Mouse (Mus musculus) 3T3-L1 (cell line): Measurements from ENCODE around the gene Vill.

Experiments
- DNase-seq: peaks from one replicate; pipeline ENCODE4 v3.0.0-alpha.2; 2015; ENCODE audit warnings: low read depth, low spot score

Gene Vill

GRCm38 (mm10) chr9:119109685-119110353 lies 57.2 kb downstream of the Vill start:
- no peak for DNase-seq

GRCm38 (mm10) chr9:119110640-119111039 lies 58.1 kb downstream of the Vill start:
- no peak for DNase-seq

- DNase-seq = no peak
These were observed 62.3 kb downstream of the Vill start for GRCm38 (mm10) chr9:119114911-119115310.

GRCm38 (mm10) chr9:119119409-119120167 lies 67.0 kb downstream of the Vill start:
- no peak for DNase-seq

- DNase-seq = no peak
These were observed 67.6 kb downstream of the Vill start for GRCm38 (mm10) chr9:119120168-119120560.
